In genomic region chr13:111204580-111205285, GRCm38 (mm10) we compare ENCODE assay signal across 10 mouse cellular contexts. TPM values are rescaled to one million over a fixed set of nuclear protein-coding genes. Genes with fewer than 3 reads are reported as not detected.
DNase-seq lines count a peak whose midpoint lies in the region; ATAC-seq lines count a peak whose summit lies in the region.
"Had no signal": no experiment of that assay in that cellular context is flagged by ENCODE, and none has a peak within 500 bp of the region (broad histone marks: within the 10 kb centered on the region; RNA-seq: fewer than 3 reads in every experiment).

No protein-coding gene starts in this region.

- no peaks in the 10 kb centered on the region; the same call in 1 of the 2 replicates for H3K4me1 ChIP-seq in forebrain, embryonic 16.5 days (replicated peaks; ENCODE audit: control insufficient read depth, insufficient read depth, low read length)
- no peaks in the 10 kb centered on the region for H3K4me1 ChIP-seq in intestine, embryonic 15.5 days (replicated peaks)
- H3K4me1 ChIP-seq: stomach, embryonic 15.5 days had no signal

- ATAC-seq in forebrain, embryonic 16.5 days = peak; percentile 85
- ATAC-seq in megakaryocyte-erythroid progenitor cell, adult 5-6 weeks (replicated peaks; ENCODE audit: low FRiP score, low TSS enrichment, poor library complexity, severe bottlenecking) = no peak
- ATAC-seq in intestine, embryonic 15.5 days = no peak

- H3K4me2 ChIP-seq in forebrain, embryonic 16.5 days (ENCODE audit: low read length) = no peak overlapping the region
- H3K4me2 ChIP-seq in intestine, embryonic 15.5 days (replicated peaks) = no peak overlapping the region
- H3K4me2 ChIP-seq: stomach, embryonic 15.5 days had no signal

- peak; percentile 18 for DNase-seq in lung, postnatal 10 days
- DNase-seq in lung, postnatal 36 days = no peak
- peak; percentile 92 for DNase-seq in cerebellum, adult 11-12 months
- DNase-seq in layer of hippocampus, postnatal 25 days (ENCODE audit: extremely low spot score in 1 of 2, low spot score in 1 of 2) = peak; percentile 29 to 35
- DNase-seq: embryo, embryonic 11 days had no signal

- WGBS in forebrain, embryonic 16.5 days = 68% methylated on average over 11 of the region's 11 CpGs
- WGBS in intestine, embryonic 15.5 days = 77% methylated on average over 11 of the region's 11 CpGs

- no peak overlapping the region for H3K4me3 ChIP-seq in forebrain, embryonic 16.5 days (replicated peaks; ENCODE audit: low read length)
- H3K4me3 ChIP-seq in intestine, embryonic 15.5 days (replicated peaks) = no peak overlapping the region
- H3K4me3 ChIP-seq: stomach, embryonic 15.5 days had no signal

- no peaks in the 10 kb centered on the region for H3K36me3 ChIP-seq in forebrain, embryonic 16.5 days (ENCODE audit: control insufficient read depth, insufficient read depth)
- H3K36me3 ChIP-seq in intestine, embryonic 15.5 days = no peaks in the 10 kb centered on the region
- H3K36me3 ChIP-seq: stomach, embryonic 15.5 days had no signal

- H3K27me3 ChIP-seq in forebrain, embryonic 16.5 days (replicated peaks; ENCODE audit: control insufficient read depth, insufficient read depth, low read length) = no peaks in the 10 kb centered on the region
- H3K27me3 ChIP-seq in intestine, embryonic 15.5 days (replicated peaks) = no peaks in the 10 kb centered on the region
- H3K27me3 ChIP-seq: stomach, embryonic 15.5 days had no signal

- no peaks in the 10 kb centered on the region for H3K9me3 ChIP-seq in forebrain, embryonic 16.5 days (ENCODE audit: control insufficient read depth, low read length)
- no peaks in the 10 kb centered on the region for H3K9me3 ChIP-seq in intestine, embryonic 15.5 days
- H3K9me3 ChIP-seq: stomach, embryonic 15.5 days had no signal

- H3K27ac ChIP-seq in forebrain, embryonic 16.5 days (ENCODE audit: low read length) = 0 out of 2 replicates have a peak overlapping the region, but pooled peaks have one; percentile 23
- no peak overlapping the region for H3K27ac ChIP-seq in intestine, embryonic 15.5 days
- H3K27ac ChIP-seq: stomach, embryonic 15.5 days had no signal

- no peak overlapping the region for H3K9ac ChIP-seq in forebrain, embryonic 16.5 days (replicated peaks; ENCODE audit: low read depth, low read length)
- H3K9ac ChIP-seq in intestine, embryonic 15.5 days = no peak overlapping the region
- H3K9ac ChIP-seq: stomach, embryonic 15.5 days had no signal

RNA-seq across cellular contexts. Expression of gene Actbl2, which starts 50.1 kb away (rescaled TPM):
- polyA plus RNA-seq in forebrain, embryonic 16.5 days (2015; fragmentation: Nextera tagmentation; extraction: Ambion mirVana) = not detected in 2 replicates
- not detected for total RNA-seq in layer of hippocampus, postnatal 25 days (2021)
- not detected in 2 replicates for total RNA-seq in megakaryocyte-erythroid progenitor cell, adult 5-6 weeks (2014; fragmentation: Nextera tagmentation)
- total RNA-seq in megakaryocyte-erythroid progenitor cell, adult 5-6 weeks (2017) = not detected in 2 replicates
- polyA plus RNA-seq in intestine, embryonic 15.5 days (2015; fragmentation: Nextera tagmentation; extraction: Ambion mirVana) = not detected in 2 replicates
- total RNA-seq: hematopoietic stem cell, adult 5-6 weeks had no signal
